Mouse (Mus musculus) retina, postnatal 7 days (tissue): ENCODE data around the gene Chchd2.

ENCODE experiments used
- DNase-seq: peaks from one replicate; pipeline ENCODE4 v3.0.0-alpha.2; 2012; ENCODE audit warnings: low read depth, low spot score

The Chchd2 gene

GRCm38 (mm10) chr5:129878946-129879345, 8.3 kb downstream of the Chchd2 start:
- no peak for DNase-seq

- DNase-seq: no peak
These were observed 9.4 kb downstream of the Chchd2 start for GRCm38 (mm10) chr5:129877731-129878455.

GRCm38 (mm10) chr5:129875098-129875497, 12.2 kb downstream of the Chchd2 start:
- DNase-seq: no peak

- DNase-seq: no peak
These were observed 13.3 kb downstream of the Chchd2 start for GRCm38 (mm10) chr5:129873942-129874341.

GRCm38 (mm10) chr5:129871238-129871637, 16.0 kb downstream of the Chchd2 start:
- no peak for DNase-seq

- DNase-seq: no peak
These were observed 17.9 kb downstream of the Chchd2 start for GRCm38 (mm10) chr5:129869238-129869995.

GRCm38 (mm10) chr5:129865841-129866240, 21.4 kb downstream of the Chchd2 start:
- no peak for DNase-seq

- DNase-seq: no peak
These were observed 22.8 kb downstream of the Chchd2 start for GRCm38 (mm10) chr5:129864467-129864866.

GRCm38 (mm10) chr5:129862325-129862724, 24.9 kb downstream of the Chchd2 start:
- no peak for DNase-seq

GRCm38 (mm10) chr5:129856414-129856813, 30.9 kb downstream of the Chchd2 start:
- DNase-seq: no peak

- no peak for DNase-seq
These were observed 32.1 kb downstream of the Chchd2 start for GRCm38 (mm10) chr5:129855163-129855562.

- DNase-seq: no peak
These were observed 39.8 kb downstream of the Chchd2 start for GRCm38 (mm10) chr5:129847558-129847820.

- DNase-seq: peak; percentile 91
These were observed 40.3 kb downstream of the Chchd2 start, which contains the start of gene Sumf2 for GRCm38 (mm10) chr5:129846752-129847557. Gene Sumf2 (plus strand): TSS chr5:129846986.

GRCm38 (mm10) chr5:129844848-129845247, 42.4 kb downstream of the Chchd2 start:
- no peak for DNase-seq
